Mouse (Mus musculus) lung, adult 18-20 months (tissue): ENCODE results near the gene Ralgapa2.
A peak's percentile ranks its signal among the peaks of the same experiment; 100 is the strongest.

Experiments used
- DNase-seq, 2 experiments: peaks; one replicate each; pipeline ENCODE4 v3.0.0; 2022; ENCODE audit warnings: mixed read lengths in 2 of 2

The Ralgapa2 gene

GRCm38 (mm10) chr2:146350230-146350629, 161.9 kb downstream of the Ralgapa2 start:
- no peak for DNase-seq

- DNase-seq, result no peak
These were observed 164.2 kb downstream of the Ralgapa2 start for GRCm38 (mm10) chr2:146347942-146348341.

GRCm38 (mm10) chr2:146340090-146340489, 172.1 kb downstream of the Ralgapa2 start:
- no peak for DNase-seq

GRCm38 (mm10) chr2:146337540-146337939, 174.6 kb downstream of the Ralgapa2 start:
- no peak for DNase-seq

- no peak for DNase-seq
These were observed 180.2 kb downstream of the Ralgapa2 start for GRCm38 (mm10) chr2:146331894-146332476.

GRCm38 (mm10) chr2:146330772-146331281, 181.3 kb downstream of the Ralgapa2 start:
- DNase-seq, result peak; percentile 8 to 12

GRCm38 (mm10) chr2:146330101-146330500, 182.0 kb downstream of the Ralgapa2 start:
- no peak for DNase-seq

GRCm38 (mm10) chr2:146326654-146327053, 185.5 kb downstream of the Ralgapa2 start:
- DNase-seq, result no peak

- no peak for DNase-seq
These were observed 187.0 kb downstream of the Ralgapa2 start for GRCm38 (mm10) chr2:146324907-146325715.

- DNase-seq, result no peak
These were observed 187.8 kb downstream of the Ralgapa2 start for GRCm38 (mm10) chr2:146324140-146324906.

- no peak for DNase-seq
These were observed 188.6 kb downstream of the Ralgapa2 start for GRCm38 (mm10) chr2:146323528-146323927.

GRCm38 (mm10) chr2:146322770-146323169, 189.4 kb downstream of the Ralgapa2 start:
- DNase-seq, result no peak

GRCm38 (mm10) chr2:146322019-146322418, 190.1 kb downstream of the Ralgapa2 start:
- no peak for DNase-seq

- DNase-seq, result no peak
These were observed 191.5 kb downstream of the Ralgapa2 start for GRCm38 (mm10) chr2:146320666-146321065.

- no peak for DNase-seq
These were observed 197.4 kb downstream of the Ralgapa2 start for GRCm38 (mm10) chr2:146314751-146315150.

GRCm38 (mm10) chr2:146313811-146314210, 198.3 kb downstream of the Ralgapa2 start:
- no peak for DNase-seq

- DNase-seq, result no peak
These were observed 201.4 kb downstream of the Ralgapa2 start for GRCm38 (mm10) chr2:146310760-146311159.

GRCm38 (mm10) chr2:146310291-146310690, 201.9 kb downstream of the Ralgapa2 start:
- DNase-seq, result peak; percentile 60 to 62

- DNase-seq, result no peak
These were observed 202.7 kb downstream of the Ralgapa2 start for GRCm38 (mm10) chr2:146309413-146309812.

- no peak for DNase-seq
These were observed 205.1 kb downstream of the Ralgapa2 start for GRCm38 (mm10) chr2:146307060-146307459.

GRCm38 (mm10) chr2:146302094-146302699, 209.9 kb downstream of the Ralgapa2 start:
- no peak for DNase-seq

- no peak for DNase-seq
These were observed 211.6 kb downstream of the Ralgapa2 start for GRCm38 (mm10) chr2:146300500-146301020.
